Mouse (Mus musculus): ENCODE data around the gene Egfl8.

Egfl8 gene

DNA sequence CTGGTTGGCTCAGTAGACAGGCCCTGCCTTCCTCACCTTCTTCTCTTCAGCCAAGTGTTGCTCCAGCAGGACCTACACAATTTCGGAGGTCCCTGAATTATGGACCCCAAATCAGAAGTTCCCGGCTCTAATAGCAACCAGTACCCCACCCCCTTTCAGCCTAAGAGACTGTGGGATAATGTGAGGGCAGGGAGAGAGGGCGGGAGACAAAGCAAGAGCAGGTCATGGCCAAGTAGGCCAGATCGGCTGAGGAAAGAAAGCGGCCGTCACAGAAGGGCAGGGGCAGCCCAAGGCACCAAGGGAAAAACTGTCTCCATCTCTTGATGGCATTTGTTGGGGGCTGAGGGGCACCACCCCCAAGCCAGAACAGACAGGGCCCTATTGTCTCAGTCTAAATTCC is at the start of gene Egfl8:
Gene Egfl8, minus strand, starts transcription at position 101 of the 400 bp plus-strand sequence.
- no peak for DNase-seq (ENCODE audit: low spot score in 2 of 2)

GRCm38 (mm10) chr17:34664472-34664871 is 48.7 kb upstream of the Egfl8 start:
- no peak for DNase-seq (ENCODE audit: low spot score in 2 of 2)

- DNase-seq (ENCODE audit: low spot score in 2 of 2), result no peak
These were observed 47.8 kb upstream of the Egfl8 start for GRCm38 (mm10) chr17:34663558-34663957.

DNA sequence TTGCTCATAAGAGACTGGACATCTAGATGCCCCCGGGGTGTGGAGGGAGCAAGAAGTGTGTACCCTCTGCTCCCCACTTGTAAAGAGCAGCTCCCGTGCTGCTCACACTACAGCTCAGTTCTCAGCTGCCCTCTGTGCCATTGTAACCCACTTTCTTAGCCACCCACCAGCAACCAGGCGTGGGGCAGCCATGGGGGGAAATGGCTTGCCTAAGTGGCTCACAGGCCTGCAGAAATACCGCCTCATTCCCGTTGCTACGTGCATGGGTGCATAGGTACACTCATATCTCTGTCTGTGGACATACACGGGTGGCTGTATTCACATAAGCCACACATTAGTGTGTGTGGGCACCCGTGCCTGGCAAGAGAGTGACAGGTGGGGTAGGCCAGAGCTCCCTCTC is 47.2 kb upstream of the Egfl8 start:
- no peak for DNase-seq (ENCODE audit: low spot score in 2 of 2)

- DNase-seq (ENCODE audit: low spot score in 2 of 2), result no peak
These were observed 46.7 kb upstream of the Egfl8 start for GRCm38 (mm10) chr17:34662468-34662867.

DNA sequence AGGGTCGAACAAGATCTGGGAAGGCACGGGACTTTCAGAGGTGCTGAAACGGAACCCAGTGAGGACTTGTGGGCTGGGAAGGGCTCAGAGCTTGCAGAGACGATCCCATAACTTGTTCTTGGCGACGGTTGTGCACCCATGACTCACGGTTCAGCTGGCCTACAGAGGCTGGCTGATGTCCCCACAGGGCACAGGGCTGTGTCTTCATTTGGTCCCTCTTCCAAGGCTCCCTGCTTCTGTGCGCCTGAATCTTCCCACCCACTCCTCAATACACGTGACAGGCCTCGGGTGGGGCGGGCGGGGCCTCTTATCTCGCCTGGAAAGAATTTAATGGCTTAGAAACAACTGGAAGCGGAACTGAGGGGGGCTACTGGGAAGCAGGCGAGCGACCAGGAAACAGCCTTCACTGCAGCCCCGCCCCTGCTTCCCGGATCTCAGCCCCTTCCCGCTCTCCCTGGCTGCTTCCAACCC is 45.4 kb upstream of the Egfl8 start:
- DNase-seq (ENCODE audit: low spot score in 2 of 2), result no peak

GRCm38 (mm10) chr17:34660259-34660820 is 44.6 kb upstream of the Egfl8 start:
- no peak for DNase-seq (ENCODE audit: low spot score in 2 of 2)

DNA sequence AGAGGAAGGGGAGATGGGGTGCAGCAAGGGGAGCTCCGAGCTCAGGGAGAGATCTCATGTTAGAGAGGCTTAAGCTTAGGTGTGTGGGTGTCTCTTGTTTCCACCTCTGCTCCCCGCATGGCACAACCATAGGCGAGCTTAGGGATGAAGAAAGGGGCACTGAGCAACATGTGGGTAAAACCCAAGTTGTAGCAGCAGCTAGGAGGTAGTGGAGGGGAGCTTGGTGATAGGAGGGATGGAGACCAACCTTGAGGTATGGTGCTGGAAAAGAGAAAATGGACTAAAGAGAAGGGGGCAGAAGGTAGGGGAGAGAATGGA is 44.1 kb upstream of the Egfl8 start:
- DNase-seq (ENCODE audit: low spot score in 2 of 2), result no peak

GRCm38 (mm10) chr17:34659181-34659896 is 43.6 kb upstream of the Egfl8 start:
- DNase-seq (ENCODE audit: low spot score in 2 of 2), result no peak

GRCm38 (mm10) chr17:34658591-34658990 is 42.8 kb upstream of the Egfl8 start:
- DNase-seq (ENCODE audit: low spot score in 2 of 2), result no peak

DNA sequence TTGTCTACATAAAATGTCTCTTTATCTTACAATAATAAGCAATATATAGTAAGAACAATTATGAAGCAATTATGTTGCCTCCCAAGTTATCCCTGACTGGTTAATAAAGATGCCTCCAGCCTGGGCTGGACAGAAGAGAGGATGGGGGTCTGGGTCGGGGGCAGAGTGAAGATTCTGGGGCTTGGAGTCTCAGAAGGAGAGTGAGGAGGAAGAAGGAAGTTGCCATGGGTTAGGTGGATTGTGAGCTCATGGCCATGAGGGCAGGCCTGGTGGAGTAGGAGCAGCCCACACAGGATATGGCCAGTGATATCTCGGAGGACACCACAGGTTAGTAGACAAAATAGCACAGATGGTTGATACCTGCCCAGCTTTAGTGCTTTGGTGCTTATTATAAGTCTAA is 42.4 kb upstream of the Egfl8 start:
- DNase-seq (ENCODE audit: low spot score in 2 of 2), result no peak

DNA sequence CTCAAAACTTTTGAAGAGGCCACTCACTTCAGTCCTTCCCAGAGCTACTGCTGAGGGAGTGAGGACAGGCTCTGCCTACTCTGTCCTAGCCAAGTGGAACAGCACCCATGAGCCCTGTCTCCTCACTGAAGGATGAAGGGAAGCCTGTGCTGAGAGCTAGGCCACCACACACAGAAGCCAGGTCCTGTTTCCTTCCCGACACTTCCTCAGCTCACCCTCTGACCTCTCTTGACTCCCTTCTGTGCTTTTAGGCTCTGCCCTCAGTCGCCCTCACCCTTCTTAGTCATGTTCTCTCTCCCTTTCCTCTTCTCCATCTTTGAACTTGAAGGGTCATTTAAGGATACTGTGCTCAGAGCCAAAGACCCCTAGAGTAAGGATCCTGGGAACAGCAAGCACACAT is 41.5 kb upstream of the Egfl8 start:
- DNase-seq (ENCODE audit: low spot score in 2 of 2), result no peak

DNA sequence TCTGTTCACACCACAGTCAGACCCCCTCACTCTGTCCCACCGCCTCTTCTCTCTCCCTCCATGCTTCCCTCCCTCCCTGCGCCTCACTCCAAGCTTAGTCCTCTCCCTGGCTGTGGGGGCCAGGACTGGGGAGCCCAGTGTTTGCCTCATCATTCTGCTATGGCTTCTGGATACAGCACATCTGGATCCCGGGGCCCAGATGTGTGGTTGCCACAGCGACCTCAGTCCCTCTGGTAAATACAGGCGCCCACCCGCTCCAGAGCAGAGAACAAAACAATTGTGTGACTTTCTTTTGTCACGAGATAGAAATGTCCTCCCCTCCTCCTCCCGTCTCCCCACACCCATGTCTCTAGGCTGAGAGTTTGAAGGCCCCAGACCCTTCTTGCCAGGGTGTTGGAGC is 40.9 kb upstream of the Egfl8 start:
- no peak for DNase-seq (ENCODE audit: low spot score in 2 of 2)

DNA sequence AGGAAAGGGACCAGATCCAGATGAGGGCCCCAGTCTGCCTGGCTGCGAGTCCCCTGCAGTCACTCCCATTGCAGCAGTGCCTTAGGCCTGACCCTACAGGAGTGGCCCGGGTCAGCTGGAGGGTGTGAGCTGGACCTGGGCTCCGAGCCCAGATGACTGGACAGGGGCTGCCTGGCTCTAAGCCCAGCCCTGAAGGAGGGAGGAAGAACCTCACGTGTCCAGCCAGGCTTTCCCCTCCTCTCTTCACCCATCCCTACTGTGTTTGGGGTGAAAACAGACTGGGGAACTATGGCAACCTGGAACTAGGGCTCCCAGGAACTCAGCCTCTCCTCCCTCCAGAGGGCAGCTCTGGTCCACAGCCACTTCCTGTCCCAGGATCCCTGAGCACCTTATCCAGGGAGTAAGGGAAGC is 39.8 kb upstream of the Egfl8 start:
- DNase-seq (ENCODE audit: low spot score in 2 of 2), result peak; percentile 76 to 81

GRCm38 (mm10) chr17:34655160-34655559 is 39.4 kb upstream of the Egfl8 start:
- DNase-seq (ENCODE audit: low spot score in 2 of 2), result no peak

GRCm38 (mm10) chr17:34654392-34654791 is 38.6 kb upstream of the Egfl8 start:
- no peak for DNase-seq (ENCODE audit: low spot score in 2 of 2)

GRCm38 (mm10) chr17:34653746-34654285 is 38.0 kb upstream of the Egfl8 start:
- peak in 1 of 2 experiments; percentile 76 for DNase-seq (ENCODE audit: low spot score in 2 of 2)

DNA sequence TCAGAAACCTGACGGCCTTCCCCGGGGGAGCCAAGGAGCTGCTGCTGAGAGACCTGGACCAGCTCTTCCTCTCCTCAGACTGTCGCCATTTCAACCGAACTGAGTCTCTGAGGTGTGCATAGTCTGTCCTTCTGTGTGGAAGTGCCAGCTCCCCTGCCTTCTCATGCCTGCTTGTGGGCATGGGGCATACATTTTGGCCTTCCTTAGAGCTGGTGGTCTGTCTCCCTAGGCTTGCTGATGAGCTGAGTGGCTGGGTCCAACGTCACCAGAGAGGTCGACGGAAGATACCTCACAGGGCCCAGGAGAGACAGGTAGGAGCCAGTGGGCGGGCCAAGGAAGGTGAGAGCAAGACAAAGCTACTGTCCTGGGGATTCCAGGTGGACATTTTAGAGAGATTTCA is 37.2 kb upstream of the Egfl8 start:
- DNase-seq (ENCODE audit: low spot score in 2 of 2), result no peak

DNA sequence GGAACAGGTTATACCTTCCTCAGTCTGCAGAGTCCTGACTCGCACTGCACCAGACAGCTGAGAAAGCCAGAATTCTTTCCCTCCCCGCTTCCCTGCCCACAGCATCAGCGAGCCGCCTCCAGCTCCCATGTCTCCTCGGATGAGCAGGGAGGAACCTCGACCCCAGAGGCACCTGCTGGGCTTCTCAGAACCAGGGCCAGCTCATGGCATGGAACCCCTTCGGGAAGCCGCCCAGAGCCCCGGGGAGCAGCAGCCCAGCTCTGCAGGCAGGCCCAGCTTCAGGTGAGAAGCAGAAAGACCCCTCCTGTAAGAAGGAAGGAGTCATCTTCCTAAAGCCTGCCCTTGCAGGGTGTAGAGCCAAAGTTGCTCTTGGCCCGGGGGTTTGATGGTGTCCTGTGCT is 36.8 kb upstream of the Egfl8 start:
- no peak for DNase-seq (ENCODE audit: low spot score in 2 of 2)

GRCm38 (mm10) chr17:34651507-34652221 is 35.9 kb upstream of the Egfl8 start:
- no peak for DNase-seq (ENCODE audit: low spot score in 2 of 2)

DNA sequence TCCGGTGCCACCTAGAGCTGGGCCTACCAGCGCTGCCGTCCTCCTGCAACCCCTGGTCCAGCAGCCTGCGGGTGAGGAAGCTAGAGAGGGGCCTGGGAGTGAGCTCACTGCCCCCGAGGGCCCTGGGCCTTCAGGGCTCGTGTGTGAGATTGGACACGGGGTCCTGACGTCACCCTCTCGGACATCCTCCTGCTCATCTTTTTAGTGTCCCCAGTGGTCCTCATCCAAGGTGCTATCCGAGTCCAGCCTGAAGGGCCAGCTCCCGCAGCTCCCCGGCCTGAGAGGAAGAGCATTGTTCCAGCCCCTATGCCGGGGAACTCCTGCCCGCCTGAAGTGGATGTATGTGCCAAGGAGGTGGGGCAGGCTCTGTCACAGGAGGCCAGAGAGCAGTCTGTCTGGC is 35.0 kb upstream of the Egfl8 start:
- no peak for DNase-seq (ENCODE audit: low spot score in 2 of 2)

DNA sequence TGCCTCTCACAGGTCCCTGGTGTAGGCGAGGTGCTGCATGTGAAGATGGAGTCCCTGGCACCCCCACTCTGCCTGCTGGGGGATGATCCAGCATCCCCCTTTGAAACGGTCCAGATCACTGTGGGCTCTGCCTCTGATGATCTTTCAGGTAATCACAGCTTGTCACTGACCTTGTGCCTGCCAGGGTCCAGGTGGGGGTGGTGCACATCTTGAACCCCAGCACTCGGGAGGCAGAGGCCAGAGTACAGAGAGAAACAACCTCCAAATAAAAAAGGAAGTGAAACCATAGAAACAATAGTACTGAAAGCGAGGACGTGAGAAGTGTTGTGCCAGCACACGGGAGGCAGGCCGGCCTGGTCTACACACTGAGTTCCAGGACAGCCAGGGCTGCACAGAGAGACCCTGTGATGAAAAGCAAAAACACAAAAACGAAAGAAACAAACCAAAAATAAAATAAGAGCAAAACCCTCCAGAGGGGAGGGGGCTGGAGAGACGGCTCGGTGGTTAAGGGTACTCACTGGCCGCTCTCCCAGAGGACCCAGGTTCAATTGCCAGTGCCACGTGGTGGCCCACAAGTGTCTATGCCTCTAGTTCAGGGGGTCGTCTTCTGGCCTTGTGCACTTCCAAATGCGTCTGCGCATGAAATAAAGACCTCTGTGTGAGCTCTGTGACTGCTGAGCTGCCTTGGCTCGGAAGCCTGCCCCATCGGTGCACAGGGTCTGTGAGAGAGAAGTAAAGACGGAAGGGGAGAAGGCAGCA is 33.5 kb upstream of the Egfl8 start:
- DNase-seq (ENCODE audit: low spot score in 2 of 2), result no peak

Measured in right cerebral cortex, postnatal 10 days (tissue).